Mouse (Mus musculus): ENCODE measurements at regions not wholly inside any gene's neighbourhood (a gene's known extent, or its start where the extent isn't known, plus 50 kb on each side); places are given as distances from the start of the nearest gene placed in this dataset.

GRCm38 (mm10) chr8:35907998-35908397, 142.4 kb downstream of the Gm19410 start:
- Histone ChIP-seq H3K4me1 (no peaks in the 10 kb centered on the region), H3K27me3 (replicated peaks) (peaks cover 2% of the 10 kb centered on the region), H3K4me3 (replicated peaks) (no peak overlapping the region), H3K9me3 (no peaks in the 10 kb centered on the region), H3K36me3 (replicated peaks; ENCODE audit: low read length) (no peaks in the 10 kb centered on the region)
- TF ChIP-seq GATA1 (IDR thresholded peaks at IDR 0.05; ENCODE audit: borderline replicate concordance, low read length) (no peak), FLI1 (IDR thresholded peaks at IDR 0.05; ENCODE audit: low read length) (no peak)

- Histone ChIP-seq H3K4me3 (replicated peaks) (no peak overlapping the region), H3K27me3 (replicated peaks) (peaks cover 2% of the 10 kb centered on the region), H3K9me3 (no peaks in the 10 kb centered on the region), H3K4me1 (no peaks in the 10 kb centered on the region), H3K36me3 (replicated peaks; ENCODE audit: low read length) (no peaks in the 10 kb centered on the region)
- TF ChIP-seq FLI1 (IDR thresholded peaks at IDR 0.05; ENCODE audit: low read length): no peak
- TF ChIP-seq GATA1 (IDR thresholded peaks at IDR 0.05; ENCODE audit: borderline replicate concordance, low read length): no peak
Observed at GRCm38 (mm10) chr8:35912264-35912663, 146.7 kb downstream of the Gm19410 start.

GRCm38 (mm10) chr8:35915878-35916518, 150.4 kb downstream of the Gm19410 start:
- Histone ChIP-seq H3K27me3 (replicated peaks) (peaks cover 3% of the 10 kb centered on the region), H3K4me3 (replicated peaks) (no peak overlapping the region), H3K9me3 (no peaks in the 10 kb centered on the region), H3K36me3 (replicated peaks; ENCODE audit: low read length) (no peaks in the 10 kb centered on the region), H3K4me1 (no peaks in the 10 kb centered on the region)
- TF ChIP-seq GATA1 (IDR thresholded peaks at IDR 0.05; ENCODE audit: borderline replicate concordance, low read length) (no peak), FLI1 (IDR thresholded peaks at IDR 0.05; ENCODE audit: low read length) (no peak)

GRCm38 (mm10) chr8:35917573-35917972, 152.0 kb downstream of the Gm19410 start:
- H3K4me1 ChIP-seq: no peaks in the 10 kb centered on the region
- no peak for TF ChIP-seq FLI1 (IDR thresholded peaks at IDR 0.05; ENCODE audit: low read length)
- TF ChIP-seq GATA1 (IDR thresholded peaks at IDR 0.05; ENCODE audit: borderline replicate concordance, low read length): no peak

GRCm38 (mm10) chr8:35919451-35919850, 153.9 kb downstream of the Gm19410 start:
- TF ChIP-seq FLI1 (IDR thresholded peaks at IDR 0.05; ENCODE audit: low read length) (no peak), GATA1 (IDR thresholded peaks at IDR 0.05; ENCODE audit: borderline replicate concordance, low read length) (no peak)
- Histone ChIP-seq H3K27me3 (replicated peaks) (peaks cover 4% of the 10 kb centered on the region), H3K4me1 (no peaks in the 10 kb centered on the region)

More at GRCm38 (mm10) chr8:35917573-35917972, 152.0 kb downstream of the Gm19410 start:
- Histone ChIP-seq H3K9me3 (no peaks in the 10 kb centered on the region), H3K4me3 (replicated peaks) (no peak overlapping the region), H3K36me3 (replicated peaks; ENCODE audit: low read length) (no peaks in the 10 kb centered on the region), H3K27me3 (replicated peaks) (peaks cover 3% of the 10 kb centered on the region)

GRCm38 (mm10) chr8:35919859-35920675, 154.5 kb downstream of the Gm19410 start:
- TF ChIP-seq FLI1 (IDR thresholded peaks at IDR 0.05; ENCODE audit: low read length): no peak
- no peak for TF ChIP-seq GATA1 (IDR thresholded peaks at IDR 0.05; ENCODE audit: borderline replicate concordance, low read length)

More at GRCm38 (mm10) chr8:35919451-35919850, 153.9 kb downstream of the Gm19410 start:
- H3K9me3 ChIP-seq: no peaks in the 10 kb centered on the region
- H3K4me3 ChIP-seq (replicated peaks): no peak overlapping the region
- no peaks in the 10 kb centered on the region for H3K36me3 ChIP-seq (replicated peaks; ENCODE audit: low read length)

GRCm38 (mm10) chr8:35924026-35924425, 158.4 kb downstream of the Gm19410 start:
- Histone ChIP-seq H3K9me3 (no peaks in the 10 kb centered on the region), H3K4me1 (no peaks in the 10 kb centered on the region), H3K4me3 (replicated peaks) (no peak overlapping the region), H3K27me3 (replicated peaks) (peaks cover 4% of the 10 kb centered on the region), H3K36me3 (replicated peaks; ENCODE audit: low read length) (no peaks in the 10 kb centered on the region)
- TF ChIP-seq FLI1 (IDR thresholded peaks at IDR 0.05; ENCODE audit: low read length) (no peak), GATA1 (IDR thresholded peaks at IDR 0.05; ENCODE audit: borderline replicate concordance, low read length) (no peak)

More at GRCm38 (mm10) chr8:35919859-35920675, 154.5 kb downstream of the Gm19410 start:
- no peak overlapping the region for H3K4me3 ChIP-seq (replicated peaks)
- H3K27me3 ChIP-seq (replicated peaks): peaks cover 4% of the 10 kb centered on the region
- no peaks in the 10 kb centered on the region for H3K9me3 ChIP-seq
- no peaks in the 10 kb centered on the region for H3K4me1 ChIP-seq
- H3K36me3 ChIP-seq (replicated peaks; ENCODE audit: low read length): no peaks in the 10 kb centered on the region

GRCm38 (mm10) chr8:35927408-35927871, 161.8 kb downstream of the Gm19410 start:
- Histone ChIP-seq H3K36me3 (replicated peaks; ENCODE audit: low read length) (no peaks in the 10 kb centered on the region), H3K4me3 (replicated peaks) (no peak overlapping the region), H3K4me1 (no peaks in the 10 kb centered on the region), H3K9me3 (no peaks in the 10 kb centered on the region), H3K27me3 (replicated peaks) (peaks cover 3% of the 10 kb centered on the region)
- TF ChIP-seq GATA1 (IDR thresholded peaks at IDR 0.05; ENCODE audit: borderline replicate concordance, low read length) (no peak), FLI1 (IDR thresholded peaks at IDR 0.05; ENCODE audit: low read length) (no peak)

GRCm38 (mm10) chr8:35930291-35930690, 164.7 kb downstream of the Gm19410 start:
- no peaks in the 10 kb centered on the region for H3K4me1 ChIP-seq
- no peaks in the 10 kb centered on the region for H3K36me3 ChIP-seq (replicated peaks; ENCODE audit: low read length)
- H3K4me3 ChIP-seq (replicated peaks): no peak overlapping the region
- H3K27me3 ChIP-seq (replicated peaks): peaks cover 2% of the 10 kb centered on the region
- H3K9me3 ChIP-seq: no peaks in the 10 kb centered on the region
- TF ChIP-seq GATA1 (IDR thresholded peaks at IDR 0.05; ENCODE audit: borderline replicate concordance, low read length) (no peak), FLI1 (IDR thresholded peaks at IDR 0.05; ENCODE audit: low read length) (no peak)
